Comparison of ENCODE assay signal across 8 mouse cellular contexts in the genomic region with DNA sequence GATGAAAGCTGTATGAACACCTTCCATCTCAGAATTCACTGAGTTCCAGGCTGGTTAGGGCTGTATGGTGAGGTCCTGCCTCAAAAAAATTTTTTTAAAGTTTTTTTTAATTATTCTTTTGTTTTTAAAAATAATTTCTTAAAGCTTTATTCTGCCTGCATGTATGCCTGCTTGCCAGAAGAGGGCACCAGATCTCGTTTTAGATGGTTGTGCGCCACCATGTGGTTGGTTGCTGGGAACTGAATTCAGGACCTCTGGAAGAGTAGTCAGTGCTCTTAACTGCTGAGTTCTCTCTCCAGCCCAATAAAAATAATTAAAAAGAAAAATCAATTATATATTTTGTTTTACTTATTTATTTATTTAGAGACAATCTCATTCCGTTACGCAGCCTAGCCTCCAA. TPM values are rescaled to one million over a fixed set of nuclear protein-coding genes. Genes with fewer than 3 reads are reported as not detected.
DNase-seq lines count a peak whose midpoint lies in the region; ATAC-seq and TF ChIP-seq lines count a peak whose summit lies in the region.
"Had no signal": no experiment of that assay in that cellular context is flagged by ENCODE, and none has a peak within 500 bp of the region (broad histone marks: within the 10 kb centered on the region; RNA-seq: fewer than 3 reads in every experiment).

No protein-coding gene starts in this region.

- no peak for ATAC-seq in liver, embryonic 13.5 days (ENCODE audit: low read depth)

- H3K27ac ChIP-seq in ES-E14 (ENCODE audit: insufficient read depth, low read depth, low read length, poor library complexity, severe bottlenecking), result no peak overlapping the region
- no peak overlapping the region for H3K27ac ChIP-seq in liver, embryonic 13.5 days
- no peak overlapping the region for H3K27ac ChIP-seq in spleen, adult 2 months (ENCODE audit: insufficient read depth, low read length)

- peaks cover 10% of the 10 kb centered on the region; the same call in 1 of the 2 replicates for H3K27me3 ChIP-seq in liver, embryonic 13.5 days
- H3K27me3 ChIP-seq in spleen, adult 2 months (ENCODE audit: control insufficient read depth, insufficient read depth, low read length), result no peaks in the 10 kb centered on the region

- no peaks in the 10 kb centered on the region for H3K36me3 ChIP-seq in ES-E14 (ENCODE audit: control insufficient read depth, insufficient read depth, low read length, poor library complexity, severe bottlenecking)
- H3K36me3 ChIP-seq in liver, embryonic 13.5 days, result no peaks in the 10 kb centered on the region
- H3K36me3 ChIP-seq in spleen, adult 2 months (ENCODE audit: control insufficient read depth, insufficient read depth, low read length), result no peaks in the 10 kb centered on the region

- no peak overlapping the region for H3K9ac ChIP-seq in ES-E14 (ENCODE audit: insufficient read depth, low read depth, low read length, poor library complexity, severe bottlenecking)
- no peak overlapping the region for H3K9ac ChIP-seq in liver, embryonic 13.5 days

- in situ Hi-C loops in ES-E14 (cut with MboI; ENCODE audit: low sequenced_read_pairs in 2 of 2, unreplicated experiment in 2 of 2), result no loop called here

- TF ChIP-seq CTCF in spleen, adult 2 months (IDR thresholded peaks at IDR 0.05; ENCODE audit: extremely low read depth, insufficient read depth, insufficient read length, insufficient replicate concordance), result peak; percentile 78; the same call in 1 of the 2 replicates

- 9% methylated on average over 4 of the region's 4 CpGs for WGBS in liver, embryonic 13.5 days (ENCODE audit: insufficient replicate concordance)
- whole genome bisulfite sequencing in spleen, adult 2 months, result 31% methylated on average over 4 of the region's 4 CpGs

- H3K9me3 ChIP-seq in ES-E14 (ENCODE audit: control insufficient read depth, insufficient read depth, low read depth, low read length), result no peaks in the 10 kb centered on the region
- no peaks in the 10 kb centered on the region for H3K9me3 ChIP-seq in liver, embryonic 13.5 days (replicated peaks)

- DNase-seq in layer of hippocampus, adult 11-12 months (ENCODE audit: low spot score), result peak; percentile 64
- no peak for DNase-seq in layer of hippocampus, adult 9-10 months (ENCODE audit: low spot score)
- DNase-seq in ES-E14 (ENCODE audit: low read depth, low spot score), result peak; percentile 63
- DNase-seq in adrenal gland, postnatal 36 days, result peak; percentile 73 to 75
- peak; percentile 66 for DNase-seq in forelimb bud, embryonic 11.5 days (ENCODE audit: low read depth, low spot score)
- DNase-seq in liver, embryonic 13.5 days, result peak; percentile 49
- peak; percentile 61 for DNase-seq in spleen, adult 2 months (ENCODE audit: low read depth in 1 of 2, low spot score in 2 of 2)

- H3K4me2 ChIP-seq in liver, embryonic 13.5 days, result no peak overlapping the region

- TF ChIP-seq POLR2A in spleen, adult 2 months (IDR thresholded peaks at IDR 0.05; ENCODE audit: low read depth, low read length), result no peak

- H3K4me3 ChIP-seq in ES-E14 (ENCODE audit: insufficient read depth in 1 of 2, low read depth in 1 of 2, low read length in 2 of 2, poor library complexity in 1 of 2, severe bottlenecking in 1 of 2), result peak overlapping the region; percentile 37 to 61
- H3K4me3 ChIP-seq in liver, embryonic 13.5 days (replicated peaks), result no peak overlapping the region
- H3K4me3 ChIP-seq in spleen, adult 2 months (ENCODE audit: extremely low read depth, insufficient read depth, insufficient read length), result no peak overlapping the region

- peaks cover 0 to 3% of the 10 kb centered on the region in 2 experiments; a peak in 1 of 4 replicates for H3K4me1 ChIP-seq in ES-E14 (ENCODE audit: control insufficient read depth in 2 of 2, insufficient read depth in 2 of 2, low read length in 2 of 2, poor library complexity in 1 of 2)
- H3K4me1 ChIP-seq in liver, embryonic 13.5 days (replicated peaks), result peaks cover 3% of the 10 kb centered on the region
- no peaks in the 10 kb centered on the region for H3K4me1 ChIP-seq in spleen, adult 2 months (ENCODE audit: control insufficient read depth, insufficient read depth, insufficient read length)

TF ChIP-seq in ES-E14, 5 proteins besides CTCF, POLR2A, EP300 and RAD21:
- TF ChIP-seq ZNF384 (IDR thresholded peaks at IDR 0.05; ENCODE audit: low read depth, low read length), result peak; percentile 82
- no peak for TF ChIP-seq CHD2 (IDR thresholded peaks at IDR 0.05; ENCODE audit: low read depth, low read length)
- TF ChIP-seq MAFK (IDR thresholded peaks at IDR 0.05; ENCODE audit: insufficient read depth, low read depth, low read length), result no peak
- no peak for TF ChIP-seq ZC3H11A (IDR thresholded peaks at IDR 0.05; ENCODE audit: borderline replicate concordance, low read depth, low read length)
- 0 out of 2 replicates have a peak, but pooled peaks have one; percentile 42 for TF ChIP-seq HCFC1 (IDR thresholded peaks at IDR 0.05; ENCODE audit: borderline replicate concordance, insufficient read depth, low read length)

RNA-seq across cellular contexts. Expression of gene Slc46a1, which starts 11.8 kb away (rescaled TPM):
- total RNA-seq in ES-E14 (2012; rRNA removed), result 21.4 and 29.0 TPM in 2 replicates
- total RNA-seq in adrenal gland, postnatal 36 days (2021), result 10 to 100 TPM; 31.9 to 40.0 TPM
- 6.1 and 6.5 TPM in 2 replicates for polyA plus RNA-seq in liver, embryonic 13.5 days (2015; fragmentation: Nextera tagmentation; extraction: Ambion mirVana)
- 5.5 and 6.1 TPM in 2 replicates for polyA plus RNA-seq in spleen, adult 2 months (2012; rRNA removed)

RNA-seq across cellular contexts. Expression of gene Slc13a2, which starts 31.7 kb away (rescaled TPM):
- 0.13 TPM in 1 of 2 replicates, not detected in the other for total RNA-seq in ES-E14 (2012; rRNA removed)
- total RNA-seq in adrenal gland, postnatal 36 days (2021), result not detected
- polyA plus RNA-seq in liver, embryonic 13.5 days (2015; fragmentation: Nextera tagmentation; extraction: Ambion mirVana), result 0.07 TPM in 1 of 2 replicates, not detected in the other
- polyA plus RNA-seq in spleen, adult 2 months (2012; rRNA removed), result 0.28 and 0.41 TPM in 2 replicates

RNA-seq across cellular contexts. Expression of gene Sarm1, which starts 43.9 kb away (rescaled TPM):
- total RNA-seq in ES-E14 (2012; rRNA removed), result 3.7 and 5.0 TPM in 2 replicates
- 1 to 10 TPM; 4.5 to 5.9 TPM for total RNA-seq in adrenal gland, postnatal 36 days (2021)
- polyA plus RNA-seq in liver, embryonic 13.5 days (2015; fragmentation: Nextera tagmentation; extraction: Ambion mirVana), result 0.16 and 0.29 TPM in 2 replicates
- 0.51 and 1.0 TPM in 2 replicates for polyA plus RNA-seq in spleen, adult 2 months (2012; rRNA removed)

RNA-seq across cellular contexts. Expression of gene Vtn, which starts 45.2 kb away (rescaled TPM):
- total RNA-seq in ES-E14 (2012; rRNA removed), result 0.26 TPM in 1 of 2 replicates, not detected in the other
- 1 to 10 TPM; 1.6 to 3.2 TPM for total RNA-seq in adrenal gland, postnatal 36 days (2021)
- 297 and 348 TPM in 2 replicates for polyA plus RNA-seq in liver, embryonic 13.5 days (2015; fragmentation: Nextera tagmentation; extraction: Ambion mirVana)
- 2.6 and 3.0 TPM in 2 replicates for polyA plus RNA-seq in spleen, adult 2 months (2012; rRNA removed)

RNA-seq across cellular contexts. Expression of gene Sebox, which starts 49.6 kb away (rescaled TPM):
- total RNA-seq in ES-E14 (2012; rRNA removed), result 0.31 and 0.32 TPM in 2 replicates
- total RNA-seq in adrenal gland, postnatal 36 days (2021), result not detected
- 0.09 and 0.24 TPM in 2 replicates for polyA plus RNA-seq in liver, embryonic 13.5 days (2015; fragmentation: Nextera tagmentation; extraction: Ambion mirVana)
- not detected in 2 replicates for polyA plus RNA-seq in spleen, adult 2 months (2012; rRNA removed)
- polyA plus RNA-seq: gonadal fat pad, adult 2 months had no signal

Comparison
In these comparisons a context has a peak if more than half of its experiments do, and no peak if none do; other contexts are left out.
1. H3K4me3 ChIP-seq: peak in ES-E14 (2 of 2); none in liver, embryonic 13.5 days (single experiment) and spleen, adult 2 months (single experiment).